Mouse (Mus musculus) left cerebral cortex, postnatal 4 days (tissue): Measurements from ENCODE around the gene Tex33. TPM values are rescaled to one million over a fixed set of nuclear protein-coding genes. Genes with fewer than 3 reads are reported as not detected.

ENCODE experiments used
- DNase-seq: peaks from one replicate; pipeline ENCODE4 v3.0.0-alpha.2; 2022
- intact Hi-C: fragments of 180-260 bp; cut with DNase I; formaldehyde crosslinking; loops from one replicate; pipeline ENCODE4 v1.15.1; 2025
- total RNA-seq, 2 experiments: library from RNA; stranded (reverse); gene quantifications; 2 replicates each; pipeline ENCODE4 v1.2.3; 2021

The Tex33 gene
- total RNA-seq, 2 experiments from 2014 or later: not detected

DNA sequence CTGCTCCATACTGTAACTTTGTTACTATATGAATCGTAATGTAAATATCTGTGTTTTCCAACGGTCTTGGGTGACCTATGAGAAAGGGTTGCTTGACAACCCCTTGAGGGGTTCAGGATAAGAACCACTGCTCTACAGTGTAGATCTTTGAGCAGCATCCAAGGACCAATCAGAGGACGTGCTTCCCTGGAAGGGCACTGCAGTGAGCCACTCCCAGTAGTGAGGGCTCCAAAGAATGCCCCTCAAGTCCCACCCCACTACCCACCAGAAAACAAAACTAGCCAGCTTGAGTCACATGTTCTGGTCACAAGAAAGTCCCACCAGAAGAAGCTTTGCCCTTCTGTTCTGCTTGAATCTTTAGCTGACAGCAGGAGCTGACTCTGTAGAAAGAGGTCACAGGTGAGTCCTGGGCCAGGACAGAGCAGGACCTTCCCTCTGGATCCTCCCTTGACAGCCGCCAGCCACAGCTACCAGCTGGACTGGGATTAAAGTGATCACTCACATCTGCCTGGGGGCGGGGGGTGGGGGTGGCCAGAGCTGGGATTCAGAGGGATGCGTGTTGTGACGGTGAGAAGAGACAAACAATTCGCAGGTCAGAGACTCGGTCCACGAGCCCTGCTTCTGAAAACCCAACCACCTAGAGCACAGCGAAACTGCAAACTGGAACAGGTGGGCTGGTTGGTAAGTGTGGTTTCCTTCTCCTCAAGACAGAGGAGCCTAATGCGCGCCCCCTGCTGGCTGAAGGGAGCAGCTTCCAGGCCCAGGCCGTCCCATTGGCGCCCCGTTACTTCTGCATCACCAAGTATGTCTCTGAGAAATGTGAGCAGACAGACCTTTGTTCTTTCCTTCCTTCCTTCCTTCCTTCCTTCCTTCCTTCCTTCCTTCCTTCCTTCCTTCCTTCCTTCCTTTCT, 26.6 kb upstream of the Tex33 start:
- intact Hi-C loops: loop anchor here (5.0 kb wide), 2 partner anchors 65 to 165 kb away; no protein-coding TSS in a partner anchor

DNA sequence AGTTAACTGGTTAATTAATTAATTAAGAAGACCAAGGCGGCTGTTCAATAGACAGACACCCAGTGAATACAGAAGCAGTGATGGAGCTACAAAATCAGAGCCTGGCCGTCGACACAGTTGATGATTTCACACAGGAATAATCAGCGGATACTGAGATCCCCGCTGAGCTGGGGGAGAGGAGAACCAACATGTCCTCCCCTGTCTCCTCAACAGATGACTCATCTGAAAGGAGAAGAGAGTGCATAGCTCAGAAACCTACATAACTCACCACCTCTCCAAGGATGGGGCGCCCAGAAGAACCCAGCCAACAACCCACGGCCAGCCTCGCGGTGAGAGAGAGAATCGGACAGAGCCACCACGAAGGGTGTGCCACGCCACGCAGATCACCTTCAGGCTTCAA, 24.7 kb upstream of the Tex33 start:
- intact Hi-C loops: loop anchor here (5.0 kb wide), 2 partner anchors 63 to 163 kb away; no protein-coding TSS in a partner anchor
- no peak for DNase-seq

More for the DNA sequence above, 26.6 kb upstream of the Tex33 start:
- DNase-seq: peak; percentile 91

DNA sequence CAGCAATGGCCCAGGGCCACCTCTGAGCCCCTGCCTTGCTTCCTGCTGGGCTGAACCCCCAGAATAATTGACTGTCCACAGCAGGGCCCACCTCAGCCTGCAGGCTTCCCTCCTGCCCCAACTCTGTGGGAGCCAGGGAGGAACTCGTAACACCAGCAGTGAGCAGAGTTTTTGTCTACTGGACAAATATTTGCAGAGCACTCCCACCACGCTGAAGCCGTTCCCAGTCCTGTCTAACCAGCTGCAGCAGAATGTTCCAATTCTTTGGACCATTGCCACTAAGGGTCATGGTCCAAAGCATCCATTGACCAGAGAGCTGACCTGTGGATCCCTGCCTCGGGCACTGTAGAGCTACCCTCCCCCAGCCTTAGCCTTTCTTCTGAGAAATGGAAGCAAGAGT, 21.2 kb upstream of the Tex33 start:
- intact Hi-C loops: no loop called here
- DNase-seq: no peak

DNA sequence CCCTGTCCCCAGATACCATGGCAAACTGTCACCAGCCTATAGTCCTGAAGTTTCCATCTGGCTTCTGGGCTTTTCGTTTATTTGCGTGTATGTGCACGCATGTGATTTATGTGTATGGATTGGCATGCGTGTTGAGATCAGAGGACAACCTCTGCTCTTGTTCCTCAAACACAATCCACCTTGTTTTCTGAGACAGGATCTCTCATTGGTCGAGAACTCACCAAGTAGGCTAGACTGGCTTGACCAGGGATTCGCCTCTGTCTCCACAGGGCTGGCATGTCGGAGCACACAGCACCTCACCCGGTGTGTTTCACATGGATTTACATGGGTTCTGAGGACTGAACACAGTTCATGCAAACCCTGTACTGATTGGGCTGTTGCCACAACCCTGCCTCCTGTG, 18.4 kb upstream of the Tex33 start:
- intact Hi-C loops: no loop called here
- DNase-seq: no peak

DNA sequence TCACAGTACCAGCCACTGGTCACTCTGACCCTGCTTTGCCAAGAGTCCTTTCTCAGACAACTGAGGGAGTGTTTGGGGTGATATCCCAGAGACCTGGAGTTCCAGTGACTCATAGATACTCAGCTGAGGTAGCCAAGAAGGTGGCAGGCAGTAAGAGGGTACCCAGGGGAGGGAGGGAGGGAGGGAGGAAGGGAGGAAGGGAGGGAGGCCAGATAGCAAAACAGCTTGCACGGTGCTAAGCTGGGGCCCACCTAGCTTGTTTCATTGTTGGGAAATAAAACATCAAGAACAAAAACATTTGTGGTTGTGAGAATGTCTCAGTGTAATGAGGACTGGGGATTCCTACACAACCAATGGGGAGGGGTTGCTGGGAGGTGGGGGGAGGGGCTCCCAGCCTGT, 18.0 kb upstream of the Tex33 start:
- no peak for DNase-seq
- intact Hi-C loops: no loop called here

DNA sequence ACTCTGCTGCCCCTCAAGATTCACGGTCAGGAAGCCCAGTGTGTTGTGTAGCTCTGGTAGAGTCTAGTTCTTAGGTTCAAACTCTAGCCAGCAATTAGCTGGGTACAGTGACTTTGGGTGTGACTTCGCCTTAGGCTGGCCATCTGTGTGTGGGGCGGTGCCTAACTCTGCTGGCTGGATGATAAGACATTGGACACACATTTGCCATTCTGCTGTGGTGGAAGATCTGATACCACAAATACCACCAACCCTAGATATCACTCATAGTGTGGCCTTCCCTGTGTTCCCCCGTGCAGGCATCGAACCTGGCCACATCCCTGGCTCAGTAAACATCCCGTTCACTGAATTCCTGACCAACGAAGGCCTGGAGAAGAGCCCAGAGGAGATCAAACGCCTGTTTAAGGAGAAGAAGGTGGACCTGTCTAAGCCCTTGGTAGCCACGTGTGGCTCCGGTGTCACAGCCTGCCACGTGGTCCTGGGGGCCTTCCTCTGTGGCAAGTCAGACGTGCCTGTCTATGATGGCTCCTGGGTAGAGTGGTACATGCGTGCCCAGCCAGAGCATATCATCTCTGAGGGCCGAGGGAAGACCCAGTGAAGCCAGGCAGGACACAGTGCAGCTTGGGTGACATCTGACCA, 17.5 kb upstream of the Tex33 start:
- intact Hi-C loops: no loop called here
- DNase-seq: no peak

DNA sequence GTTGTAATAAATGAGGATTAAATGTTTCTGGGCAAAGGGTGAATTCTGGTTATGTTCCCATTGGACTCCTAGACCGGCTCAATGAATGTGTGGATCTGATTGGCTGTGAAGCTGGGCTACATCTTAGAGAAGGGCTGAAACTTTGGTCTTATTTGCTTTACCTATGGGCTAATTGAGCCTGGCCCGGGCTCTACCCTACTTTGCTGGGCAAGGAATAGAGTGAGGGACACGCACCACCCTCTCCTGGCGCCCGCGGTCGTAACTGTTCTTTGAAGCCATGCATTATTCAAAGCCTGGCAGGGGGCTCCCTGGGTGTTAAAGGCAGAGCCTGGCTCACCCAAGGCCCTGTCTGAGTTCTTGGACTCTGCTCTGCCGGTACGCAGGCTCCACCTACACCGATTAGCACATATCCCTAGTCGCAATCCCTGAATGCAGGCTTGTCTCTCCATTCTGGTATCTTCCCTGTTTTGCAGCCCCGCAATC, 13.9 kb upstream of the Tex33 start:
- intact Hi-C loops: no loop called here
- DNase-seq: no peak

DNA sequence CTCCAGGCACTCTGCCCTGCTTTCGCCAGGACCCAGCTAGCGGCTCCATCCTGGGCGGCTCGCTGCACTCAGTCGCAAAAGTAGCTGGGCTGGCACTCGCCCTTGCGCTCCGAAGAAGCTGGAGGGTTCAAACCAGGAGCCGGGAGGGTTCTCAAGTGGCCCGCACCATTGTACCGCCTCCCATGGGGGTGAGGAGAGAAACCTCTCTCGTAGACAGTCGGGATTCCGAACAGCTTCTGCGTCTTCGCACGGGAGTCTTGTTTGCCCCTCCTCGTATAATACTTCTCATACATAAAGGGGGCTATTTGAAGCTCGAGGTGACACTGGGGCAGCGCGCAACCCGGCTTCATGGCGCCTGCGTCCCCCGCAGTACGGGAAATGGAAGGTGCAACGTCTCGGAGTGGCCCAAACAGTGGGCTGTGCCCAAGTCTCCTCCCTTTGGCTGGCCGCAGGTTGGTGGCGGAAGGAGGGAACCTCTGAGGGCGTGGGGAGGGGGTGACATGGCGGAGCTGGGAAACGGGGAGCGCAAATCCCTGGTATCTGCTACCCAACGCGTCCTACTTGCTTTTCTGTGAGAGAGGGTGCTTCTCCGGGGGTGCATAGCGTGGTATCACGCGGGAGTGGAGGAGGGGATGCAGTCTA, 10.7 kb upstream of the Tex33 start, which contains the start of gene Mpst:
Gene Mpst (plus strand): TSS at position 124 of the 642 bp plus-strand sequence.
- peak; percentile 91 for DNase-seq
- intact Hi-C loops: no loop called here

DNA sequence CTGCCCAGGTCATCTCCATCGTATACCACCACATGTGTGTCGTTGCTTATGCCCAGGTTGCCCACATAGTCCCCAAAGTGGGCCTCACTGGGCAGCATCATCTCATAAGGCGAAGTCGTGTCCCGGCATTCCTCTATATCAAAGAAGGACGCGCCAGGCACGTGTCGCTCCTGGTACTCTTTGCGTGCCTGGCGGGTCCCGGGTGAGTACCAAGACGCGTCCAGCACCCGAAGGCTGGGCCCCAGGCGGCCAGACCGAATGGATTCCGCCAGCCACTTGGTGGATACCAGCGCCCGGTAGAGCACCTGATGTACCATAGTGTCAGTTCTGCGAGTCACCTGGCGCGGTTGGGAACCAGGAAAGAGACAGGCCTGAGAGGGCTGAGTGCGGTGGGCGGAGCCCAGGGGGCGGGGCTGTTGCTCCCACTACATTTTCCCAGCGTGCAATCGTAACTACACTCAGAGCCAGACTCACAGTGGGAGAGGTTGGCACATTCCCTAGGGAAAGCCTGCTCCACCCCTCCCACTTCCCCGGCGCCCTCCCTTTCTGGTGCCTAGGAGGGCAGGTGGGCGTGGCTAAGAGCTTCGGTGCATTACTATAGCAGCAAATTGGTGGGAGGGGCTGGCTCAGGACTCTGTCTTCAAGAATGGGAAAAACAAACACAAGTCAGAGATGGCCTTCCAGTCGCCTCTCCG, 10.0 kb upstream of the Tex33 start, which contains the start of gene Tst:
Gene Tst (minus strand): TSS at position 391 of the 695 bp plus-strand sequence.
- intact Hi-C loops: no loop called here
- peak; percentile 92 for DNase-seq

DNA sequence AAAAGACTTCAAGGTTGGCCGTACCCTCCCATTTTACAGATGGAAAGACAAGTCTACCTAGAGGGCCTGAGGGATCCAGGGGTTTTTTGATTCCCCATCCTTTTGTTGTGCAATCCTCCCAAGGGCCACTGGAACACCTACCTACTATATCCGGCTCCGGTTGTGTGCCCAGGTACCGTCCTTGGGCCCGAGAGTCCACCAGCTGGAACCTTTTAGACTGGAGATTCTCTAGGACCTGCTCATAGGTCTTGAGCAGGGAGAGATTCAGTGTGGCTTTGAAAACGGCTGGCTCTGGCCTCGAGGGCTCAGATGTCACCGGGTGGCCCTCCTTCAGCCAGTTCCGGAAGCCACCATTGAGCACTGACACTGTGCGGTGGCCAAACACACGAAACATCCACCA, 9.4 kb upstream of the Tex33 start:
- intact Hi-C loops: no loop called here
- no peak for DNase-seq

DNA sequence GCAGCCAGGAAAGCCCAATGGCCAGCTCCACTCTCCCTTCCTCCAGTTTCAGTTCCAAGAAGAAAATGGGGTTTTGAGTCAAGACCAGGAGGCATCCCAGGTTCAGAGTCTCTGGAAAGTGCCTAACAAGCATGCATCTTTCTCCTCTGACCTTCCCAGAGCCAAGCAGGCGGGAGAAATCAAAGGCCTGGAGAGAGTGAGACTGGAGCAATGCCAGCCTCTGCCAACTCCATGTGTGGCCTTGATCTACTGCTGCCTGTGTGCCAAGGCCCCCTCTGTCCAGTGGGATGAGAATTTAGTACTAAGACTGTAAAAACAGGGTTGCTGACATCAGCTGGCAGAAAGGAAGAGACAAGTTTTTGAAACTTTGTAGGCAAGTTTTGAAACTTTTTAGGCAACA, 8.2 kb upstream of the Tex33 start:
- peak; percentile 91 for DNase-seq
- intact Hi-C loops: no loop called here

DNA sequence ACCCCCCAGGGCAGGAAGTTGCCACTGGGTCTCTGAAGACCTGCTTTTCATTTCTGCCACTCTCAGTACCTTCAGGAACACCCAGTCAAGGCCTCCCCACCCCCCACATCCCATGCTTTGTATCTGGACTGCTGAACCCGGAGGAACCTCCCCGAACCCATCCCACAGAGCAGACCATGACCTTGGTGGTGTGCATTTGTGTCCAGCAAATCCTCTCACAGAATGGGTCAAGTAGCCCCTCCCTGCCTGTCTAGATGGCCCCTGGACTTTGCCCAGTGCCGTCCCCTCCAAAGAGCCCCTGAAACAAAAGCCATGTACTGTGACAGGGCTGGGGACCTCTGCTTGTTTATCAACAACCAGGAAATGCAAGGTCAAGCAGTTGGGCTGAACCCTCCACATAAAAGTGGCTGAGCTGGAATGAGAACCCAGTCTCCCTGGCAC, 7.6 kb upstream of the Tex33 start:
- no peak for DNase-seq
- intact Hi-C loops: no loop called here

DNA sequence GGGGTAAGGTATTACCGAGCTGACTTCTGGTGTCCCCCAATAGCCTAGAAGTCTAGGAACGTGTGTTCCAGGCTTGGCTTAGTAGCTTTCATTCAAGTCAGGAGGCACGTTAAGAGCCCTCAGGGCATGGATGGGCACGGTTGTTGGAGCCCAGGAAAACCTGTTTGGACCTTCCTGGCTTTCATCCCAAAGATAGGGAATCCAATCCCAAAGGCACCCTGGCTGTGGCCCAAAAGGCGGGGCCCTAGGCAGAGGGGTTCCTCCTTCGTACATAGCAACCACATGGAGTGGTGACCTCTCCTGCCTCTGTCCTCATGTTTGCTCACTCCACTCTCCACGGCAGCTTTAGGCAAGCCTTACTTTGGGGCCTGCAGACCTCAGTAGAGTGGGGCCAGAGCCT, 6.7 kb upstream of the Tex33 start:
- intact Hi-C loops: no loop called here

DNA sequence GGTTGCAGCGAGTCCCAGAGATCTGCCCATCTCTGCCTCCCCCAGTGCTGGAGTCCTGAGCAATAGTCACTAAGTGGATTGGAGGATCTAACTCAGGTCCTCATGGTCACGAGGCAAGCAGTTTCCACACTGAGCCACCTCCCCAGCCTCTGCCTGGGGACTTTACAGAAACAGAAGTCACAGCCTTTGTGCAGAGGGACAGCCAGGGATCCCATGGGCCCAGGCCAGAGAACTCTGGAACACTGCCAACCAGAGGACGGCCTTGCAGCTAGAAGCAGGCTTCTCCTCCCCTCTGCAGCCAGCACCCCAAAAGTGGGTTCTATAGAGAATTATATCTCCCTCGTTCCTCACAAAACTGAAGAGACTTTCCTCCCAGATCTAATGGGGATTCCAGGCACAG, 6.2 kb upstream of the Tex33 start:
- intact Hi-C loops: no loop called here
- peak; percentile 83 for DNase-seq

More for the DNA sequence above, 6.7 kb upstream of the Tex33 start:
- DNase-seq: peak; percentile 59

DNA sequence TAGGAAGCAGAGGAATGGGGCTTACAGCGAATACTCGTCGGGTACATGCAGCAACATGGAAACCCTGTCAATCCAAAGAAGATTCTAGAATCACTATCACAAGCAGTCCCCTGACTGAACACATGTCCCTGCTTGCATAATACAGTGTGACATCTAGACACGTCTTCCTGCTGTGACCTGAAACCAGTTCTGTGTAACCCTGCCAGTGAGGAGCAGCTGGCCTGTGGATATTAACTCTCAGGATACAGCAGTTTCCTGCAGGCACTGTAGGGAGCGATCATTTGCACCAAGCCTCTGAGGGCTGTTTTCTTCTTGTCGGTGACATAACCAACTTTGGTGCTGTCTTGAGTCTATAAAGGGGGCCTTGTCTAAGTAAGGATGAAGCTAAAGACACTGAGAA, 5.6 kb upstream of the Tex33 start:
- intact Hi-C loops: no loop called here
- DNase-seq: peak; percentile 67

DNA sequence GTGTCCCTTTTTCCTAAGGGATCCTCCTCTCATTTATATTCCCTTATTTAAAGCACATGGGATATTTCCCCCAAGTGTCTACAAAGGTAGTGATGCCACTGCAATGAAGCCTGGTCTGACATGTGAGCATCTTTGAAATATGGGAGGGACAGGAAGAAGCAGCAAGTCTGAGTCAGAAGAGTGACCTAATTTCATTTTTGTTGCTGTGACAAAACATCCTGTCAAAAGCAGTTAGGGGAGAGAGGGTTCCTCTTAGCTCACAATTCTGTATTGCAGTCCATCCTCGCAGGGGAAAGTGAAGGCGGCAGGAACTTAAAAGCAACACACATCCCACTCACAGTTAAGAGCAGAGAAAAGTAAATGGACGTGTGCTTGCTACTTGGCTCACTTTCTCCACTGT, 4.9 kb downstream of the Tex33 start:
- no peak for DNase-seq

DNA sequence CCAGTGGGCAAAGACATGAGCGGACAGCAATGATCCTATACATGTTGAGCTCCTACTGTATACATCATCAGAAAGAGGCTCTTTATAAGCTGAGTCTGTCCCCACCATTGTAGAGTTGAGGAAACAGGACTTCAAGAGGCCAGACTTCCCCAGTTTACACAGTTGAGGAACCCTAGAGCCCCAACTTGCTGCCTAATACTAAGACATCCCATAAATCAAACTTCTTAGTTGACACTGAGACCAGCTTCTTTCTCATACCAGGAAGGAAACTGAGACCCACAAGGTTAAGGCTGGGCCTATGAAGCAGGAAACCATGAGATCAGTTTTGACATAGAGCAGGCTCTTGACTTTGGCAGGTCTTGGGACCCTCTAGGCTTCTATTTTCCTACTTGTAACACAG, 10.1 kb downstream of the Tex33 start:
- no peak for DNase-seq
- intact Hi-C loops: no loop called here

More for the DNA sequence above, 4.9 kb downstream of the Tex33 start:
- intact Hi-C loops: no loop called here

DNA sequence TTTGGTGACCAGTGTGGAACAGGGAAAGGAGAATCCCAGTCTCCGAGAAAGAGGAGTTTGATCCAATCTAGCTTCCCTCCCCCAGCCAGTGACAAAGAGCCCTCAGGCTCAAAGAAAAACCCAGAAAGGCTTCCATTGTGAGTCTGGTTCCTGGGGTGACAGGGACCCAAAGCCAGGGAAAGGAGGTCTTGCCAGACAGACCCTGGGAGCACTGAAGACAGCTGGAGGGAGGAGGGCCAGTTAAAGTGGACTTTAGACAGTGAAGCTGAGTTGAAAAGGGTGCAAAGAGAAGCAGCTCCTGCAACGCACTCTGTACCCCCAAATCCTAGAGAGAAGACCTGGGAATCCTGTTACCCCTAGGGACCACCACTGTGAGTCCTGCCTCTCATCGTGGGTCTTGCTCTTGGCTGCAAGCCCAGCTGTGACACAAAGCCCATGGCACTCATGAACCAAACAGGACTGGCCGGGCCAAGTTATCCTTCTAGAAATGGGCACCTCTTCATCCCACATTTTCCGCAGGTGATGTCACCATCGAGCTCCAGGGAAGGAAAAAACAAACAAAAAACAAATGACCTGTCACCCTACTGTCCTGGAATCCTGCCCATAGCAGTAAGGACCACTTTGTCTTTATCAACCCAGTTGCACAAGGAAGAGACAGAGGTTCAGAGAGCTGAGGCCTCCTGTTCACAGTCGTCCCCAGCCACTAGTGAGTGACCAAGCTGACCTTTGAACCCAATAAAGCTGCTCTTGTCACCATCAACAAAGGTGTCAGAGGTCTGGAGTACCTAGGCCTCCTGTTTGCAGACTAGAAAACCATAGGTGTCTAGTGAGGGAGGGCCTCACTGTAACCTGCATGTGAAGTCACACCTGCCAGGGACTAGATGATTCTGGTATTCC, 11.2 kb downstream of the Tex33 start:
- DNase-seq: peak; percentile 51

DNA sequence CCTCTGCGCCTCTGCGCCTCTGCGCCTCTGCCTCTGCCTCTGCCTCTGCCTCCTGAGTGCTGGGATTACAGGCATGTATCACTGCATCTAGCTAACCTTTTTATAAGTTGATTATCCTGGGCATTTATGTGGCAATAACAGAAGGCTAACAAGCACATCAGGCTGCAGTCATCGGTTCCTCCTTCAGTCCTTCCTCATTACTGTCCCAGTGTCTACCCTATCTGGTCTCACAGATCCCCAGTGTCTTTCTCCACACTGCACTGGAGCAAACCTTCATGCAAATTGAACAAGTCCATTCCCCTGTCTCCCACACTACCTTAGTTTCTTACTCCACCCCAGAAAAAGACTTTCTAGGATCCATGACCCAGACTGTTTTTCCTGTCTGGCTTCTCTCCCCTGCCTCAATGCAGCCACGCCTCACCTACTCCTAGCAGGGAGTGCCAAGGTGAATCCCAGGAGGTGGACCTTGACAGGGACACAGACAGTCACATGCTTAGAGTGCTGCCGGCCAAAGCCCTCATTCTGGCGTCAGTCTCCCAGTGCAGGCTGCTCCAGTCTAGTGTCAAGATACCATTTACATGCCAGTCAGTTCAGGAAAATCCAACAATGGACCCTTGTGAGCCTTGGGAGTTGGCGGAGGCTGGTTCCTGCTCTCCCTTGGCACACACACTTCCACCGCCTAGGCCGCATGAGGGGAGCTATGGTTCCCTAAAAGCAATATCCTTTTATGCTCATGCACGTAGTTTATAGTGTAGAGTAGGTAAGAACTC, 12.1 kb downstream of the Tex33 start:
- intact Hi-C loops: no loop called here
- peak; percentile 65 for DNase-seq

More for the DNA sequence above, 11.2 kb downstream of the Tex33 start:
- intact Hi-C loops: no loop called here
